Mouse (Mus musculus) heart, embryonic 12.5 days (tissue): ENCODE results near the gene 4930564D02Rik. TPM values are rescaled to one million over a fixed set of nuclear protein-coding genes. Genes with fewer than 3 reads are reported as not detected.

Experiments
- ATAC-seq: fragments of 200-750 bp; cut with Nextera tagmentation; 2 replicates; pipeline ENCODE4 v1.8.0; 2017; ENCODE audit warnings: moderate TSS enrichment, moderate library complexity; ENCODE audit not compliant: insufficient number of reproducible peaks, low FRiP score
- H3K27ac ChIP-seq: fragments of 300-500 bp; sonication (generic); 2 replicates; pipeline ENCODE4 v1.5.1; 2016; ENCODE audit warnings: mild to moderate bottlenecking, moderate library complexity; ENCODE audit not compliant: poor library complexity, severe bottlenecking
- H3K27me3 ChIP-seq: fragments of 300-500 bp; sonication (generic); replicated peaks from 2 replicates; pipeline ENCODE4 v1.6.1; 2016; ENCODE audit warnings: mild to moderate bottlenecking, moderate library complexity
- H3K36me3 ChIP-seq: fragments of 300-500 bp; sonication (generic); 2 replicates; pipeline ENCODE4 v1.6.1; 2016; ENCODE audit warnings: mild to moderate bottlenecking, moderate library complexity
- H3K4me1 ChIP-seq: fragments of 300-500 bp; sonication (generic); replicated peaks from 2 replicates; pipeline ENCODE4 v1.6.1; 2016; ENCODE audit warnings: mild to moderate bottlenecking
- H3K4me2 ChIP-seq: fragments of 300-500 bp; sonication (generic); 2 replicates; pipeline ENCODE4 v1.6.1; 2016; ENCODE audit warnings: mild to moderate bottlenecking, moderate library complexity
- H3K4me3 ChIP-seq: fragments of 300-500 bp; sonication (generic); 2 replicates; pipeline ENCODE4 v1.5.1; 2016; ENCODE audit warnings: mild to moderate bottlenecking
- H3K9ac ChIP-seq: fragments of 300-500 bp; sonication (generic); 2 replicates; pipeline ENCODE4 v1.6.1; 2016; ENCODE audit warnings: mild to moderate bottlenecking, moderate library complexity
- H3K9me3 ChIP-seq: fragments of 300-500 bp; sonication (generic); replicated peaks from 2 replicates; pipeline ENCODE4 v1.6.1; 2016; ENCODE audit warnings: mild to moderate bottlenecking, moderate library complexity
- WGBS: fragments of 180-500 bp; shearing (Covaris S2); methylation state at CpG from one replicate; pipeline ENCODE4 v1.1.7; 2016; 5-methylcytosine and 5-hydroxymethylcytosine counted together
- polyA plus RNA-seq: library from polyadenylated mRNA; unstranded; fragments of >200 nt; fragmentation: Nextera tagmentation; extraction: Ambion mirVana; gene quantifications from 2 replicates; pipeline ENCODE4 v1.2.1, GENCODE M21; 2016

4930564D02Rik gene
- polyA plus RNA-seq, result not detected in 2 replicates

DNA sequence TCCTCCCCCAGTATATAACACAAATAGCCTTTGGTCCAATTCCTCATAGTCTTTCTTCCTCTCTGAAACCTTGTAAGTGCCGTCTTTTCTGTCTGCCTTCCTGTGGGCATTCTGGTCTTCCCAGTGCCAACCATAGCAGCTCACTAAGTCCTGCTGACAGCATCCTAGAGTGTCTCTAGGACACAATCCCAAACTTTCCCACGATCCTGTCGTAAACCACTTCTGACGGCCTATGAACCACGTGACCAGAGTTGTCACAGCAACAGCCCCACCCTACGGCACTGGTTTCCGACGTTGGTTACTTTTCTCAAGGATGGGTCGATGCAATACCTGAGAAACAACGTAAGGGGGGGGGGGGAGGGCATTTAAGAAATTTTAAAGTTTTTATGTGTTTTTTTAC, at the start of gene 4930564D02Rik:
Gene 4930564D02Rik (plus strand): TSS at position 301 of the 400 bp plus-strand sequence.
- no peak within 1 kb of the TSS for H3K4me2 ChIP-seq
- no peak for ATAC-seq
- 76% methylated on average over 10 of the region's 10 CpGs for WGBS
- no peak within 1 kb of the TSS for H3K27ac ChIP-seq
- H3K27me3 ChIP-seq, result no peaks in the 10 kb centered on the region
- H3K9me3 ChIP-seq, result no peaks in the 10 kb centered on the region
- no peak within 1 kb of the TSS for H3K4me3 ChIP-seq
- no peaks in the 10 kb centered on the region for H3K4me1 ChIP-seq
- no peaks in the 10 kb centered on the region for H3K36me3 ChIP-seq
- H3K9ac ChIP-seq, result no peak within 1 kb of the TSS

DNA sequence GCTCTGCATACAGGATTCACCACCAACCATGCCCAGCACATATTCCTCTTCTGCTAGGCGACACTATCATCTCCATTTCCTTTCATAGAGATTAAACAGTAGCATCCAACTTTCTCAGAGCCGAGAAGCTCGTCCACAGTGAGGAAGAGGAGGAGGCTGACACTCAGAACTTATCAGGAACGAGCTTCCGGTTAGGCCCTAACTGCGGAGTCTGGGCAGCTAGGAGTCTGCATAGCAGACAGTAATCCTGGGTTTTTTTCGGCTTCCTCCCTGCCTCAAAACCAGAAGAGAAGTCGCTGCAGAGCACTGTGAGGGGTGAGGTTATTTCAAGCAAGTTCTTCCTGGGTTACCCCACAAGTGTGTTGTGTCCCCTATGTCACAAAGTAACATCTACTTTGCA, 49.3 kb upstream of the 4930564D02Rik start:
- H3K4me1 ChIP-seq, result peaks cover 84% of the 10 kb centered on the region
- WGBS, result 21% methylated on average over 8 of the region's 8 CpGs

DNA sequence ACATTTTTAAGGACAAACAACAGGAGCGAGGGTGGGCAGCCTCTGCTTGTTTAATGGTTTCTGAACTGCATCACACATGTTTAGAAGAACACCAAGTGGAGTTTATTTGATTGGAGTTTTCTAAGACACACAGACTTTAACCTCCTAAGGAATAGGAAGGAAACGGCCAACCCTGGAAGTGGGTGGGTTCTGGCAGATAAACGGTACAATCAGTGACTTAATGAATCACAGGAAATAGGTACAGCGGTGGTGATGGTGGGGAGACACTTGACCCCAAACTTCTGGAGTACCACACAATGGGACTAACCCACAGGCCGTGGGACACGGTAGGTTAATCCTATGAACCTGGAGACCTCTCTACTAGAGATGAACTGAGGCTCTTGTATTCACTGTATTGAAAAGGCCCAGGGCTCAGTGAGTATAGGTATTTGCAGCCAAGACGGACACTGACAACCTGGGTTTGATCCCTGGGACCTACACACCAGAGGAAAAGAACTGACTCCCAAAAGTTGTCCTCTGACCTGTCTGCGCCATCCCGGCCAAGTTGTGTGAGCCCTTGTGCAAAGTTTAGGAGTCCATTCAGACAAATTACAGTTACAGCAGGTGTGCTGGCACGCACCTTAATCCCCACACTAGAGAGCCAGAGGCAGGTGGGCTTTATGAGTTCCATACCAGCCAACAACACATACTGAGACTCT, 48.4 kb upstream of the 4930564D02Rik start:
- H3K4me2 ChIP-seq, result no peak overlapping the region
- H3K4me1 ChIP-seq, result peaks cover 84% of the 10 kb centered on the region
- ATAC-seq, result 0 out of 2 replicates have a peak, but pooled peaks have one; percentile 16
- no peak overlapping the region for H3K9ac ChIP-seq
- no peaks in the 10 kb centered on the region for H3K27me3 ChIP-seq
- H3K27ac ChIP-seq, result peak overlapping the region; percentile 70
- H3K36me3 ChIP-seq, result peaks cover 14% of the 10 kb centered on the region
- no peak overlapping the region for H3K4me3 ChIP-seq
- H3K9me3 ChIP-seq, result no peaks in the 10 kb centered on the region
- 61% methylated on average over 10 of the region's 10 CpGs for WGBS

More for the DNA sequence above, 49.3 kb upstream of the 4930564D02Rik start:
- Histone ChIP-seq H3K4me3 (no peak overlapping the region), H3K27ac (peak overlapping the region; percentile 71), H3K4me2 (no peak overlapping the region), H3K9me3 (no peaks in the 10 kb centered on the region), H3K27me3 (no peaks in the 10 kb centered on the region), H3K36me3 (peaks cover 6% of the 10 kb centered on the region), H3K9ac (no peak overlapping the region)
- no peak for ATAC-seq

- H3K27me3 ChIP-seq, result no peaks in the 10 kb centered on the region
- peaks cover 14% of the 10 kb centered on the region for H3K36me3 ChIP-seq
- no peaks in the 10 kb centered on the region for H3K9me3 ChIP-seq
- no peak overlapping the region for H3K9ac ChIP-seq
- H3K4me2 ChIP-seq, result no peak overlapping the region
- peak overlapping the region; percentile 68 for H3K27ac ChIP-seq
- H3K4me1 ChIP-seq, result peaks cover 84% of the 10 kb centered on the region
- H3K4me3 ChIP-seq, result no peak overlapping the region
- WGBS, result 70% methylated on average over 6 of the region's 6 CpGs
- ATAC-seq, result no peak
Observed at GRCm38 (mm10) chr3:105018783-105019105, 47.9 kb upstream of the 4930564D02Rik start.

- Histone ChIP-seq H3K4me2 (no peak overlapping the region), H3K4me1 (peaks cover 85% of the 10 kb centered on the region), H3K9ac (no peak overlapping the region), H3K27me3 (no peaks in the 10 kb centered on the region), H3K36me3 (peaks cover 21% of the 10 kb centered on the region), H3K27ac (peak overlapping the region; percentile 76), H3K4me3 (no peak overlapping the region), H3K9me3 (no peaks in the 10 kb centered on the region)
- 33% methylated on average over 12 of the region's 12 CpGs for WGBS
- ATAC-seq, result peak; percentile 37; the same call in 1 of the 2 replicates
Observed at GRCm38 (mm10) chr3:105019826-105020692, 46.6 kb upstream of the 4930564D02Rik start.

DNA sequence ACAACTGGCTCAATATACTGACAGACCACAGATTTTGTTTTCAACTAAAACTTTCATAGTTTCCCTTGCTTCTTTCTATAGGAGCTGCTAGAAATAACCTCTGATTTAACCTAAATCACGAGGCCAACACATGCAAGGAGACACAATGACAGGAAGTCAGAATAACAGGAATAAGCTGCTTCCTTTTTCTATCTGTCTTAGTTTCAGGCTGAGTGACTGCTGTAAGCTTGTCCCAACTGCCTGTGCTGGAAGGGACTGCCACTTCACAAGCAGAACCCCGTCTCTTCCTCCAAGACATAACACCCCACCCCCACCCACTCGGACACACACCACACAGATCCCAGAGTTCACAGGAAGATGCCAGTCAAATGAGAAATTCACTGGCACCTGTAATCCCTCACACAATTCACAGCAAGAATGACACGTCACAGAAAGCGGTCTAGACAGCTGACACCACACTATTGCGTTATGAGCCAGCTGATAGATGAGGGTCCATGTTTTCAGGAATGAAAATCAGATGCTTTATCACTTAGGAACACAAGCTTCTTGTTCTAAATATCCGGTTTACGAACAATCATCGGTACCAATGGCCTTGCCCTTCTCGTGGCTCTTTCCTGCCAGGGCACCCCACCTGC, 43.2 kb upstream of the 4930564D02Rik start:
- Histone ChIP-seq H3K27ac (peak overlapping the region; percentile 71), H3K4me1 (peaks cover 52% of the 10 kb centered on the region), H3K9ac (0 out of 2 replicates have a peak overlapping the region, but pooled peaks have one; percentile 25), H3K36me3 (peaks cover 35% of the 10 kb centered on the region), H3K4me2 (no peak overlapping the region), H3K27me3 (no peaks in the 10 kb centered on the region), H3K4me3 (no peak overlapping the region), H3K9me3 (no peaks in the 10 kb centered on the region)
- 49% methylated on average over 10 of the region's 10 CpGs for WGBS
- peak; percentile 36; the same call in 1 of the 2 replicates for ATAC-seq

- no peaks in the 10 kb centered on the region for H3K9me3 ChIP-seq
- H3K4me1 ChIP-seq, result peaks cover 41% of the 10 kb centered on the region
- 0 out of 2 replicates have a peak, but pooled peaks have one; percentile 46 for ATAC-seq
- no peak overlapping the region for H3K4me2 ChIP-seq
- H3K36me3 ChIP-seq, result peaks cover 76% of the 10 kb centered on the region
- WGBS, result 62% methylated on average over 10 of the region's 10 CpGs
- H3K9ac ChIP-seq, result no peak overlapping the region
- H3K27ac ChIP-seq, result peak overlapping the region; percentile 48
- no peaks in the 10 kb centered on the region for H3K27me3 ChIP-seq
- H3K4me3 ChIP-seq, result no peak overlapping the region
Observed at GRCm38 (mm10) chr3:105036281-105036847, 30.3 kb upstream of the 4930564D02Rik start.

- no peak for ATAC-seq
- WGBS, result 79% methylated on average over 6 of the region's 6 CpGs
- Histone ChIP-seq H3K9me3 (no peaks in the 10 kb centered on the region), H3K27ac (peak overlapping the region; percentile 48; the same call in 1 of the 2 replicates), H3K4me3 (no peak overlapping the region), H3K9ac (peak overlapping the region; percentile 27; the same call in 1 of the 2 replicates), H3K27me3 (no peaks in the 10 kb centered on the region), H3K36me3 (peaks cover 68% of the 10 kb centered on the region), H3K4me1 (peaks cover 48% of the 10 kb centered on the region), H3K4me2 (no peak overlapping the region)
Observed at GRCm38 (mm10) chr3:105037240-105037770, 29.3 kb upstream of the 4930564D02Rik start.

- ATAC-seq, result no peak
- H3K9ac ChIP-seq, result peak overlapping the region; percentile 31; the same call in 1 of the 2 replicates
- H3K4me2 ChIP-seq, result no peak overlapping the region; the same call in 1 of the 2 replicates
- 31% methylated on average over 8 of the region's 8 CpGs for WGBS
- no peak overlapping the region for H3K4me3 ChIP-seq
- H3K36me3 ChIP-seq, result peaks cover 43% of the 10 kb centered on the region
- peaks cover 72% of the 10 kb centered on the region for H3K4me1 ChIP-seq
- no peaks in the 10 kb centered on the region for H3K9me3 ChIP-seq
- H3K27ac ChIP-seq, result no peak overlapping the region
- no peaks in the 10 kb centered on the region for H3K27me3 ChIP-seq
Observed at GRCm38 (mm10) chr3:105040002-105040401, 26.6 kb upstream of the 4930564D02Rik start.

- H3K4me3 ChIP-seq, result no peak overlapping the region
- WGBS, result 82% methylated on average over 9 of the region's 9 CpGs
- H3K27me3 ChIP-seq, result no peaks in the 10 kb centered on the region
- no peak for ATAC-seq
- H3K9ac ChIP-seq, result no peak overlapping the region
- H3K4me1 ChIP-seq, result peaks cover 75% of the 10 kb centered on the region
- no peaks in the 10 kb centered on the region for H3K9me3 ChIP-seq
- no peak overlapping the region for H3K27ac ChIP-seq
- H3K4me2 ChIP-seq, result no peak overlapping the region
- peaks cover 32% of the 10 kb centered on the region for H3K36me3 ChIP-seq
Observed at GRCm38 (mm10) chr3:105040983-105041625, 25.5 kb upstream of the 4930564D02Rik start.
